24 mouse cellular contexts compared by ENCODE assay signal in the genomic region with DNA sequence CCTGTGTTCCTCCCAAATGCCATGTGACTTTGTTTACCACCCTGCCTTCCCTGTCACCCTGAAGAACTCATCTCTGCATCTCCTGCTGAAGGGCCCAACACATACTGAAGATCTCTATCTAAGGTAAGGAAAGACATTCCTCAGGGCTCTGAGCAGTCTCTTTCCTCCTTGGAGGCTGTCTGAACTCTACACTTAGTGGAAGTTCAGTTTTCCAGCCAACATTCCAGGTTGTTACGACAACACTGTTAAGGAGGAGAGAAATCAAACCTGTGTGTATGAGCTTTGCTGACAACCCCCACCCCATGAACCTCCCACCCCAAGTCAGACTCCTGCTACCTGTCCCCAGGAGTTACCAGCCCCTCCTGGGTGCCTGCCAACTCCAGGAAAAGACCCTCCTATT.
"Had no signal": no experiment of that assay in that cellular context is flagged by ENCODE, and none has a peak within 500 bp of the region (broad histone marks: within the 10 kb centered on the region; RNA-seq: fewer than 3 reads in every experiment).

No protein-coding gene starts in this region.

- H3K27ac ChIP-seq: heart, embryonic 10.5 days; heart, embryonic 13.5 days; heart, embryonic 15.5 days; hindbrain, embryonic 13.5 days; hindbrain, embryonic 15.5 days; hindbrain, postnatal 0 days; layer of hippocampus, adult 2 months; left cerebral cortex, adult 2 months; limb, embryonic 10.5 days; limb, embryonic 12.5 days; liver, embryonic 12.5 days; liver, embryonic 14.5 days had no signal

- ATAC-seq: hindbrain, postnatal 0 days; intestine, embryonic 16.5 days; liver, embryonic 12.5 days had no signal

- H3K36me3 ChIP-seq: heart, embryonic 10.5 days; heart, embryonic 13.5 days; heart, embryonic 15.5 days; hindbrain, embryonic 13.5 days; hindbrain, embryonic 15.5 days; limb, embryonic 10.5 days; limb, embryonic 12.5 days; liver, embryonic 12.5 days had no signal

- H3K9me3 ChIP-seq: heart, embryonic 10.5 days; heart, embryonic 13.5 days; heart, embryonic 15.5 days; hindbrain, embryonic 13.5 days; hindbrain, embryonic 15.5 days; limb, embryonic 10.5 days; limb, embryonic 12.5 days; liver, embryonic 12.5 days had no signal

- H3K4me2 ChIP-seq: heart, embryonic 13.5 days; heart, embryonic 15.5 days; hindbrain, embryonic 13.5 days; hindbrain, embryonic 15.5 days; limb, embryonic 12.5 days; liver, embryonic 12.5 days had no signal

- H3K4me3 ChIP-seq: heart, embryonic 10.5 days; heart, embryonic 13.5 days; heart, embryonic 15.5 days; hindbrain, embryonic 13.5 days; hindbrain, embryonic 15.5 days; layer of hippocampus, adult 2 months; left cerebral cortex, adult 2 months; limb, embryonic 10.5 days; limb, embryonic 12.5 days; liver, embryonic 12.5 days had no signal

- DNase-seq: gastrocnemius, postnatal 14 days; gastrocnemius, postnatal 36 days; heart, adult 18-20 months; heart, postnatal 14 days; heart, postnatal 36 days; kidney, adult 11 months; kidney, adult 2 months; kidney, postnatal 10 days; kidney, postnatal 25 days; kidney, postnatal 4 days; liver had no signal

- H3K9ac ChIP-seq: heart, embryonic 13.5 days; heart, embryonic 15.5 days; hindbrain, embryonic 13.5 days; hindbrain, embryonic 15.5 days; limb, embryonic 12.5 days; liver, embryonic 12.5 days; liver, embryonic 14.5 days had no signal
